Mouse (Mus musculus) limb, embryonic 12.5 days (tissue): Measurements from ENCODE around the gene Snd1. TPM values are rescaled to one million over a fixed set of nuclear protein-coding genes. Genes with fewer than 3 reads are reported as not detected.
"Not testable (repeated sequence)": the region's sequence is repeated elsewhere in the genome, so short reads cannot be mapped to it uniquely, and the experiment has no call there.

Experiments used
- ATAC-seq: fragments of 200-750 bp; cut with Nextera tagmentation; 2 replicates; pipeline ENCODE4 v1.8.0; 2017; ENCODE audit warnings: low read depth, moderate TSS enrichment; ENCODE audit not compliant: insufficient number of reproducible peaks, insufficient read depth, low FRiP score, low TSS enrichment
- H3K27ac ChIP-seq: fragments of 300-500 bp; sonication (generic); 2 replicates; pipeline ENCODE4 v1.5.1; 2016; ENCODE audit warnings: mild to moderate bottlenecking, moderate library complexity
- H3K27me3 ChIP-seq: fragments of 300-500 bp; sonication (generic); 2 replicates; pipeline ENCODE4 v1.6.1; 2016; ENCODE audit warnings: mild to moderate bottlenecking, moderate library complexity
- H3K36me3 ChIP-seq: fragments of 300-500 bp; sonication (generic); 2 replicates; pipeline ENCODE4 v1.6.1; 2016; ENCODE audit warnings: mild to moderate bottlenecking, moderate library complexity
- H3K4me1 ChIP-seq: fragments of 300-500 bp; sonication (generic); replicated peaks from 2 replicates; pipeline ENCODE4 v1.6.1; 2016
- H3K4me2 ChIP-seq: fragments of 300-500 bp; sonication (generic); 2 replicates; pipeline ENCODE4 v1.6.1; 2016; ENCODE audit warnings: mild to moderate bottlenecking, moderate library complexity
- H3K4me3 ChIP-seq: fragments of 300-500 bp; sonication (generic); replicated peaks from 2 replicates; pipeline ENCODE4 v1.5.1; 2016; ENCODE audit warnings: mild to moderate bottlenecking
- H3K9ac ChIP-seq: fragments of 300-500 bp; sonication (generic); replicated peaks from 2 replicates; pipeline ENCODE4 v1.6.1; 2016; ENCODE audit warnings: mild to moderate bottlenecking, moderate library complexity
- H3K9me3 ChIP-seq: fragments of 300-500 bp; sonication (generic); 2 replicates; pipeline ENCODE4 v1.6.1; 2016; ENCODE audit warnings: mild to moderate bottlenecking, moderate library complexity
- WGBS: fragments of 180-500 bp; shearing (Covaris S2); methylation state at CpG from one replicate; pipeline ENCODE4 v1.1.7; 2016; 5-methylcytosine and 5-hydroxymethylcytosine counted together
- polyA plus RNA-seq: library from polyadenylated mRNA; unstranded; fragments of >200 nt; fragmentation: Nextera tagmentation; extraction: Ambion mirVana; gene quantifications from 2 replicates; pipeline ENCODE4 v1.2.1, GENCODE M21; 2016

The Snd1 gene
- polyA plus RNA-seq, 1 experiment from 2014 or later, result 136 TPM

DNA sequence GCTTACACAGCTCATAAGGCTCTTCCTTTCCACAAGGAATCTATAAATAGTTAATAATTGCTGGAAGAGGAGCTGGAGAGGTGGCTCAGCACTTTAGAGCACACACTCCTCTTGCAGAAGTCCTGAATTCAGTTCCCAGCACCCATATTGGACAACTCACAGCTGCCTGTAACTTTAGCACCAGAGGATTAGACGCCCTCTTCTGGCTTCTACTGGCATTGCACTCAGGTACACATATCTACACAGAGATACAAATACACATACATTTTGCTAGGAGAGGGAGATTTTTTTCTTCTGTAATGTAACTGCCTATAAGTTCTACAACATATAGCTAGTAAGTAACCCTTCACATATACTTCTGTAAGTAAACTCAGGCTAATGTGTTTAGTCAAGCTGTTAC lies 440.0 kb downstream of the Snd1 start:
- no peak overlapping the region for H3K4me2 ChIP-seq
- no peak for ATAC-seq
- H3K36me3 ChIP-seq, result no peaks in the 10 kb centered on the region
- no peaks in the 10 kb centered on the region for H3K4me1 ChIP-seq
- H3K9ac ChIP-seq, result no peak overlapping the region
- H3K4me3 ChIP-seq, result no peak overlapping the region
- H3K9me3 ChIP-seq, result peaks cover 5% of the 10 kb centered on the region; the same call in 1 of the 2 replicates
- H3K27me3 ChIP-seq, result no peaks in the 10 kb centered on the region
- no peak overlapping the region for H3K27ac ChIP-seq
- WGBS, result 38% methylated on average over 1 of the region's 1 CpGs

GRCm38 (mm10) chr6:28916630-28917029 lies 441.7 kb downstream of the Snd1 start:
- Histone ChIP-seq H3K27me3 (no peaks in the 10 kb centered on the region), H3K4me3 (no peak overlapping the region), H3K9me3 (peaks cover 5% of the 10 kb centered on the region; the same call in 1 of the 2 replicates), H3K36me3 (no peaks in the 10 kb centered on the region), H3K4me1 (no peaks in the 10 kb centered on the region), H3K27ac (no peak overlapping the region), H3K9ac (no peak overlapping the region), H3K4me2 (no peak overlapping the region)
- no peak for ATAC-seq
- WGBS, result 62% methylated on average over 8 of the region's 8 CpGs

GRCm38 (mm10) chr6:28919346-28919745 lies 444.4 kb downstream of the Snd1 start:
- H3K36me3 ChIP-seq, result no peaks in the 10 kb centered on the region
- no peaks in the 10 kb centered on the region for H3K27me3 ChIP-seq
- peaks cover 5% of the 10 kb centered on the region; the same call in 1 of the 2 replicates for H3K9me3 ChIP-seq
- no peak for ATAC-seq
- no peaks in the 10 kb centered on the region for H3K4me1 ChIP-seq
- H3K4me3 ChIP-seq, result no peak overlapping the region
- H3K4me2 ChIP-seq, result no peak overlapping the region
- 69% methylated on average over 6 of the region's 6 CpGs for WGBS
- H3K9ac ChIP-seq, result no peak overlapping the region
- H3K27ac ChIP-seq, result no peak overlapping the region

DNA sequence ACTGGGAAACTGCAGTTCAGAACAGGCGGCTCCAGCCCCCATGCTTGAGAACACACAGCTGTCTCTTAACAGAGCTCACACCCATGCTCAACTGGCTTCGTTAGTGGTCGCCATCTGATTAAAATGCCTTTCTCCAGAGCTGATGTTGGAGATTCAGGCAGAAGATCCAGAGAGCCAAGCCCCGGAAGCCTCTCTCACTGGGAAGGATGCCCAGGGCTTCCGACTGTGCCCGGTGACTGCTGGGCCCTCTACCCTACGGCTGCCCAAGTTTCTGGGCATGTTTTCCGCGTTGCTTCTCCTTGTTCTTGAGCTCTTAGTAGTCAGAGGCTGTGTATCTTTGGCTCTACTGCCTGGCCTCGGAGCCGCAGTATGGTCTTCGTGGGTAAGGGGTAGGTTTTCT lies 447.4 kb downstream of the Snd1 start:
- H3K4me3 ChIP-seq, result no peak overlapping the region
- H3K27me3 ChIP-seq, result no peaks in the 10 kb centered on the region
- H3K36me3 ChIP-seq, result no peaks in the 10 kb centered on the region
- ATAC-seq, result no peak
- H3K4me1 ChIP-seq, result no peaks in the 10 kb centered on the region
- H3K9ac ChIP-seq, result no peak overlapping the region
- H3K27ac ChIP-seq, result no peak overlapping the region
- WGBS, result 92% methylated on average over 12 of the region's 12 CpGs
- H3K4me2 ChIP-seq, result no peak overlapping the region
- no peaks in the 10 kb centered on the region for H3K9me3 ChIP-seq

GRCm38 (mm10) chr6:28923091-28923824 lies 448.3 kb downstream of the Snd1 start:
- 0 out of 2 replicates have a peak, but pooled peaks have one; percentile 20 for ATAC-seq
- Histone ChIP-seq H3K9ac (no peak overlapping the region), H3K4me3 (no peak overlapping the region), H3K4me1 (no peaks in the 10 kb centered on the region), H3K27ac (no peak overlapping the region), H3K9me3 (no peaks in the 10 kb centered on the region), H3K36me3 (no peaks in the 10 kb centered on the region), H3K4me2 (no peak overlapping the region), H3K27me3 (no peaks in the 10 kb centered on the region)
- 77% methylated on average over 11 of the region's 11 CpGs for WGBS

- 77% methylated on average over 10 of the region's 10 CpGs for WGBS
- H3K4me3 ChIP-seq, result no peak overlapping the region
- no peak overlapping the region for H3K4me2 ChIP-seq
- no peaks in the 10 kb centered on the region for H3K27me3 ChIP-seq
- no peaks in the 10 kb centered on the region for H3K36me3 ChIP-seq
- ATAC-seq, result no peak
- H3K27ac ChIP-seq, result no peak overlapping the region
- no peak overlapping the region for H3K9ac ChIP-seq
- H3K9me3 ChIP-seq, result no peaks in the 10 kb centered on the region
- H3K4me1 ChIP-seq, result no peaks in the 10 kb centered on the region
Measured at GRCm38 (mm10) chr6:28923837-28924236, 448.9 kb downstream of the Snd1 start.

GRCm38 (mm10) chr6:28927987-28928386 lies 453.0 kb downstream of the Snd1 start:
- H3K4me2 ChIP-seq, H3K36me3 ChIP-seq, H3K27ac ChIP-seq, H3K9me3 ChIP-seq, ATAC-seq, H3K9ac ChIP-seq, H3K4me3 ChIP-seq, H3K27me3 ChIP-seq: not testable (repeated sequence)
- H3K4me1 ChIP-seq, result peaks cover 19% of the 10 kb centered on the region
- 80% methylated on average over 12 of the region's 24 CpGs for WGBS

GRCm38 (mm10) chr6:28929169-28929803 lies 454.3 kb downstream of the Snd1 start:
- H3K4me2 ChIP-seq, H3K27ac ChIP-seq, ATAC-seq, H3K27me3 ChIP-seq, H3K4me3 ChIP-seq, H3K9ac ChIP-seq, H3K36me3 ChIP-seq, H3K9me3 ChIP-seq: not testable (repeated sequence)
- peaks cover 19% of the 10 kb centered on the region for H3K4me1 ChIP-seq
- WGBS, result 72% methylated on average over 21 of the region's 25 CpGs

GRCm38 (mm10) chr6:28931234-28931633 lies 456.3 kb downstream of the Snd1 start:
- Histone ChIP-seq H3K9me3 (no peaks in the 10 kb centered on the region), H3K36me3 (no peaks in the 10 kb centered on the region), H3K4me2 (peak overlapping the region; percentile 61), H3K4me3 (peak overlapping the region; percentile 26; the same call in 1 of the 2 replicates), H3K27me3 (no peaks in the 10 kb centered on the region), H3K9ac (no peak overlapping the region), H3K27ac (0 out of 2 replicates have a peak overlapping the region, but pooled peaks have one; percentile 59), H3K4me1 (peaks cover 19% of the 10 kb centered on the region)
- 14% methylated on average over 9 of the region's 9 CpGs for WGBS
- peak; percentile 43; the same call in 1 of the 2 replicates for ATAC-seq

GRCm38 (mm10) chr6:28931636-28932327 lies 456.8 kb downstream of the Snd1 start:
- Histone ChIP-seq H3K4me1 (peaks cover 19% of the 10 kb centered on the region), H3K36me3 (no peaks in the 10 kb centered on the region), H3K27me3 (no peaks in the 10 kb centered on the region), H3K4me2 (peak overlapping the region; percentile 61), H3K9ac (0 out of 2 replicates have a peak overlapping the region, but pooled peaks have one; percentile 27), H3K4me3 (peak overlapping the region; percentile 26), H3K27ac (peak overlapping the region; percentile 59; the same call in 1 of the 2 replicates), H3K9me3 (no peaks in the 10 kb centered on the region)
- under 1% methylated on average over 10 of the region's 13 CpGs for WGBS
- ATAC-seq, result peak; percentile 64

- peak; percentile 40 for ATAC-seq
- H3K27ac ChIP-seq, result peak overlapping the region; percentile 32
- peak overlapping the region; percentile 26 for H3K4me3 ChIP-seq
- H3K9ac ChIP-seq, result 0 out of 2 replicates have a peak overlapping the region, but pooled peaks have one; percentile 27
- H3K27me3 ChIP-seq, result no peaks in the 10 kb centered on the region
- no peaks in the 10 kb centered on the region for H3K36me3 ChIP-seq
- peak overlapping the region; percentile 61 for H3K4me2 ChIP-seq
- peaks cover 19% of the 10 kb centered on the region for H3K4me1 ChIP-seq
- H3K9me3 ChIP-seq, result no peaks in the 10 kb centered on the region
- 6% methylated on average over 19 of the region's 19 CpGs for WGBS
Measured at GRCm38 (mm10) chr6:28932328-28932937, 457.5 kb downstream of the Snd1 start.
